Mouse (Mus musculus) G1E-ER4 (cell line): ENCODE measurements around the gene Ppfibp1. TPM values are rescaled to one million over a fixed set of nuclear protein-coding genes. Genes with fewer than 3 reads are reported as not detected.

Source experiments
- GATA1 ChIP-seq: IDR thresholded peaks from one replicate; pipeline ENCODE4 v1.8.0; 2012; ENCODE audit warnings: low read length, inconsistent platforms
- polyA plus RNA-seq: library from polyadenylated mRNA; stranded (reverse); fragments of >175 nt; gene quantifications from 2 replicates; pipeline ENCODE4 v1.2.3, GENCODE M21; 2012

Gene Ppfibp1
- polyA plus RNA-seq, 1 experiment = 1.1 TPM

DNA sequence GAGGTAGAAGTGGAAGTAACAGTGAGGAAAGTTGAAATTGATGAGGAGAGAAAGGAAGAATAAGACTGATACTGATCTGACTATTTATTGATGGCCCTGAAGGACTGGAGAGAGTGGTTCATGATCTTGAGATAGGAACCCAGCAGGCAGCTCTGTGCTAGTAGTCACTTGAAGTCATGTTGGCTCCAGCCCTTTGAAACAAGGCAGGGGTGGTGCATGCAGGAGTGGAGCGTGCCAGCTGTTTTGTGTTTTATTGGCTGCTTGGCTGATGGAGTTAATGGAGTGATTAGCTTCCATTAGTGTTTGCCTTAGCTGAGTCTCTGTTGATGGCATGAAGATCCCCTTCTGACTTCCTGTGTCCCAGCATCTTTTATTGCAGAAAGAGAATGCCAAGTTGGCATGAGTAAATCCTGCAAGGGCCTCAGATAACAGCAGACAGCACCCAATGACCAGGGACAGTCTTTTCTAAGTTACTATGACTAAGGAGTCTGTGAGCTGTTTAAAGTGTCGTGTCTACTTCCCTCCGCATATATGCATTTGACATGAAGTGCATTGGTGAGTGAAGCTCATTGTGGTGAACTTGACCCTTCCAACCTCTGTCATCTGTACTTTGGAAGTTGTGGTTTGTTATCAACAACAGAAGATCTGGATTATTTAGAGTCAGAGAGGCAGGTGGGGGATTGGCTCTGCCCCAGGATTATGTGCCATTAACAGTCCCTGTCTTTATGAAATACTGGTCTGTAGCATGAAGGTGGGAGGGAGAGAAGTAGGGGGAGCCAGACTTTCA is 17.9 kb downstream of the Ppfibp1 start:
- no peak for TF ChIP-seq GATA1

DNA sequence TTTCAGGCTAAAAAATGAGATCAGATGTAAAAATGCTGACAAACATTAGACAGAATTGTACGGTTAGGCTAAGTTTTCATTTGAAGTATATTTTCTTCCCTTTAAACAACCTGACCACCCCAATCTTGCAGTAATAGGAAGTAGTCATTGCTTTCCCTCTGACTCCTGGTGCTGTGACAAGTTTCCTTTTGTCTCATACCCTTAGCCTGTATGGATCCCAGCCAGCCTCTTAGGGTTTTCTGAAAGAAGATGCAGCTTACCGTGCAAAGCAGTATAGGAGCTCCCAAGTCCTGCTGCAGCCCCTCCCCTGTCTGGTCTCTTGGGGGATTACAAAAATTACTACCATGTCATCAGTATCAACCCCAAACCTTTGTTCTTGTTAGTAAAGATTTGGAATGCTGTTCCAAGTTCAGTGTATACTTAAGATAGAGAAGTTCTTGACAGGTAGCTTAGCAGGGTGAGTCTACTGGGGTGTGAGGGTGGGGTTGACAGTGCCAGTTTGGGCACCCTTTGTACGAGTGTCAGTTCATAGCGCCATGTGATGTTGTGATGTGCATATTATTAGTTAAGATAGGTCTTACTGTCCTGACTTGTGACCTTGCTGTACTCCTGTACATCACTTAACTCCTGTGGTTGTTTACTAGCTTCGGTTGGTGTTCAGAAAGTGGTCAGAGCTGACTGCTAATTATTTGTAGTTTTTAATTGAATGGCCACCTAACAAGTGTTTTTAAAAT is 18.9 kb downstream of the Ppfibp1 start:
- no peak for TF ChIP-seq GATA1

- no peak for TF ChIP-seq GATA1
Measured at GRCm38 (mm10) chr6:146907795-146908190, 19.5 kb downstream of the Ppfibp1 start.

- TF ChIP-seq GATA1 = no peak
Measured at GRCm38 (mm10) chr6:146908801-146909200, 20.5 kb downstream of the Ppfibp1 start.

DNA sequence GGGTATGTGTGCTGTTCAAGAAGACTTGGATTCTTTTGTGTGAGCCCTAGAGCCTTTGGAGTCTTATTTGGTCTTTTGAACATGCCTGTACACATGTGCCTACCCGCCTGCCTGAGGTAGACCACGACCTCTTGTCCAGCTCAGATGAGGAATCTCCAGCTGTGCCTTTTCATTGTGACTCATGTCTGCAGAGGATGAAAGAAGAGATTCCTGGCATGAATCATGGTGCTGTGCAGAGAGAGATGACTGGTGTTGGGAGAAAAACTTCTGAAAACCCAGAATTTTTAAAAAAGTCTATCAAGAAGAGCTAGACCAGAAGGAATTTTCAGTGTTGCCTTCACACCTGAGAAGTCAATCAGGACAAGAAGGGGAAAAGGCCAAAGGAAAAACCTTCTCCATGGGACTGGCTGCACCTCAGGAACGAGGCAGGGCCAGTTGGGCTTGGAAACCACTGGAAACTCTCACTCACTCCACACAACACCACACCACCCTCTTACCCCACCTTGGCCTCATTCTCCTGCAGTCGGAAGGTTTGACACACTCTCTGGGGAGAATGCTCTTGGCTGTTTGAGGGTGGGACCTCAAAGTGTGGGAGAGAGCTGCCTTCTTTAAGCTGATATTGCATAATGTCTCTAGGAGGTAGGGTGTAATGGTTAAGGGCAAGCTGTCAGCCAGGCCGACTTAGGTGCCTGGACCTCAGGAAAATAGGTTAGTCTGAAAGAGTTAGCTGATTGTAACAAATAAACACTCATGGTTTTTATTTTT is 21.6 kb downstream of the Ppfibp1 start:
- no peak for TF ChIP-seq GATA1

DNA sequence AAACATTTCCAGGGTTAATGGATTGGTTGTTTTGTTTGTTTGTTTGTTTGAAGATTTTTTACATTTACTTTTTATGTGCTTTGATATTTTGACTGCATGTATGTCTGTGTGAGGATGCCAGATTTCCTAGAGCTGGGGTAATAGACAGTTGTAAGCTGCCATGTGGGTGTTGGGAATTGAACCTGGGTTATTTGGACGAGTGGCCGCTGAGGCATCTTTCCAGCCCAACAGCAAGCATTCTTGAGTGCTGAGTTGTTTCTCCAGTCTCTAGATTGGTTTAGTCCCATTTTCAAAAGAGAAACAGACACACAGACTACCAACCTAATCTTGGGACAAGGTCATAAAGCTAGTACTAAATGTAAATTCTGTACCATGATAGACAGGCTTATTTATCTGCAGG is 22.5 kb downstream of the Ppfibp1 start:
- TF ChIP-seq GATA1 = no peak

GRCm38 (mm10) chr6:146912835-146913488 is 24.7 kb downstream of the Ppfibp1 start:
- TF ChIP-seq GATA1 = no peak

- TF ChIP-seq GATA1 = no peak
Measured at GRCm38 (mm10) chr6:146913489-146914198, 25.4 kb downstream of the Ppfibp1 start.

GRCm38 (mm10) chr6:146915808-146916207 is 27.5 kb downstream of the Ppfibp1 start:
- TF ChIP-seq GATA1 = no peak

GRCm38 (mm10) chr6:146917396-146917795 is 29.1 kb downstream of the Ppfibp1 start:
- no peak for TF ChIP-seq GATA1

- TF ChIP-seq GATA1 = no peak
Measured at GRCm38 (mm10) chr6:146918341-146918740, 30.1 kb downstream of the Ppfibp1 start.

- no peak for TF ChIP-seq GATA1
Measured at GRCm38 (mm10) chr6:146926415-146926980, 38.2 kb downstream of the Ppfibp1 start.

GRCm38 (mm10) chr6:146928108-146928507 is 39.8 kb downstream of the Ppfibp1 start:
- TF ChIP-seq GATA1 = no peak

- no peak for TF ChIP-seq GATA1
Measured at GRCm38 (mm10) chr6:146929031-146929430, 40.7 kb downstream of the Ppfibp1 start.

DNA sequence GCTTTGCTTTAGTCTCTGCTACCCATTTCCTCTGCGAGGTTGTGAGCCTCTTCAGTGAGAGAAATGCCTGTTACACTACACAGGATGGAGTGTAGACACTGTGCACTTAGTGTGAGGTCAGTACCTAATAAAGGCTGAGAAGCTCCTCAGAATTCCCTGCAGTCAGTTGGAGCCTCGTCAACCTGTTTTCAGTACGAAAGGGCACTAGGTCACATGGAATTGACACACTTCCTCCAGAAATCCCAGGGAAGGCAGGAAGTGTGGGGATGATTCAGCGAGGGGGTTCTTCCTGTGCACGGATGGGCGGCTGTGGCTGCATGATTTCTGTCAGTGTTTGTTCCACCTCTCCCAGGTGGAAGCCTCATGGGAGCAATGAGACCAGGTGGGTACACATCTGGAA is 44.8 kb downstream of the Ppfibp1 start:
- no peak for TF ChIP-seq GATA1

- TF ChIP-seq GATA1 = no peak
Measured at GRCm38 (mm10) chr6:146935957-146936356, 47.7 kb downstream of the Ppfibp1 start.
